Mouse (Mus musculus) duodenum, adult 2 months (tissue): Measurements from ENCODE around the gene Catsperg2. TPM values are rescaled to one million over a fixed set of nuclear protein-coding genes. Genes with fewer than 3 reads are reported as not detected.

Source experiments
- polyA plus RNA-seq: library from polyadenylated mRNA; depleted of rRNA; stranded (reverse); fragments of >200 nt; gene quantifications from 2 replicates; pipeline ENCODE4 v1.2.3, GENCODE M21; 2012; ENCODE audit warnings: low replicate concordance; rRNA removed

The Catsperg2 gene
- not detected in 2 replicates for polyA plus RNA-seq

DNA sequence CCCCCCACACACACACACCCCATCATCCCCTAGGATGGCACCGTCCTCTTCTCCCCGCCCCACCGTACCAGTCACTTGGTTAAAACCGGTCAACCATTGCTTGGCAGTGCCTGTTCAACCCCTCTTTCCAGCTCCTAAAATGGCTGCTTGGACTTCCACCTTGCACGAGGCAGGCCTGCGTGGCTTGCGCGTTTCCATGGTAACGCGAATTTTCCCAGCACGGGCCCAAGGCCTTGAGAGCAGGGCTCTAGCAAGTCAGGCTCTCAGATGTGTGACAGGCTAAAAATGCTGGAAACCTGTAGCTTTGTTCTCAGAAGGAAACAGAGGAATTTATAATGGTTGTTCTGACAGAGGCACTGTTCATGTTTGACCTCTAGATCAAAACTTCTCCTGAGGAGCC, at the start of gene Catsperg2:
Gene Catsperg2, minus strand, starts transcription at position 173 of the 400 bp plus-strand sequence.

DNA sequence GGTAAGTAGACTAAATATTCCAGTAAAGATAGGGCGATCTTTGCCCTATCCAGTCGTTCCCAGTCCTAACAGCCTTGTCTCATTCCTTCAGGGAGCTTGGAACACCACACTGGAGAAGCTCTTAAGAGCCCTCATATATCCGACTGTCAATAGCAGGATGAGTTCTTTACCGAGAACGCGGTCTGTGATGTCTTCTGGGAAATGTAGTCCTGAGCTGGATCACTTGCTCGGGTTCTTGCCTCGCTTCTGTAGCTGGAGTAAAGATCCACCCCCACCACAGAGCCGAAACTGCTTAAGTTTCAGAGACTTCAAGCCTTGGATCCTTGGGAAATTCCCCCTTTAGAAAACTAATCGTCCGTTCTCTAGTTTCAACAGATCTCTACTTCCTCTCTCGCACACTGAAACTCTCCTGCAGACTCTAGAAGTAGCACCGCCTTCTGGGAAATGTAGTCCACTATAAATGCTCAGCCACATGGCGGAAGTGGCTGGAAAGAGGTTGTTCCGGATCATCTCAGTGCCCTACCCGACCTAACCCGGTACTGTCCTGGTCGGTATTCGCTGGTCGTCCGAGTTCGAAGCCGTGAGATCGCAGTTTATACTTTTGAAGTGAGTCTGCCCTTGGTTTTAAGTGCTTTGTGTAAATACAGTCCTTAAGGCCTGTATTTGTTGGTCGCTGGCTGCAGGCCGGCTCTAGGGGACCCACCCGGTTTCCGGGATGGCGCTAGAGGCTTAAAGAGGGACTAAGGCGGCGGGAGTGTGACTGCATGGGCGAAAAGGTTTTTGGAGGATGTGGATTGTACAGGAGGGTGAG, 41.5 kb upstream of the Catsperg2 start, which contains the start of gene Zfp84:
Gene Zfp84, plus strand, starts transcription at position 463 of the 811 bp plus-strand sequence.

Other genes starting within 250 kb of the Catsperg2 start
- 107 and 115 TPM in 2 replicates for gene Sipa1l3, start 208.4 kb downstream of the Catsperg2 start, polyA plus RNA-seq
- 0.63 and 0.84 TPM in 2 replicates for gene Zfp84, start 41.5 kb upstream of the Catsperg2 start, polyA plus RNA-seq
- gene Zfp30, start 57.0 kb upstream of the Catsperg2 start, polyA plus RNA-seq = 0.36 and 0.96 TPM in 2 replicates
- gene Zfp790, start 89.1 kb upstream of the Catsperg2 start, polyA plus RNA-seq = 0.33 and 0.46 TPM in 2 replicates
- 0.06 and 0.07 TPM in 2 replicates for gene Zfp940, start 126.6 kb upstream of the Catsperg2 start, polyA plus RNA-seq
- 0.07 and 0.12 TPM in 2 replicates for gene Zfp420, start 132.9 kb upstream of the Catsperg2 start, polyA plus RNA-seq
- gene Zfp27, start 179.5 kb upstream of the Catsperg2 start, polyA plus RNA-seq = 0.76 and 0.89 TPM in 2 replicates
- 0.04 and 0.12 TPM in 2 replicates for gene Zfp383, start 181.2 kb upstream of the Catsperg2 start, polyA plus RNA-seq
- gene Zfp74, start 227.1 kb upstream of the Catsperg2 start, polyA plus RNA-seq = 0.06 and 4.0 TPM in 2 replicates